Mouse (Mus musculus): Measurements from ENCODE around the gene Diras1.
A peak's percentile ranks its signal among the peaks of the same experiment; 100 is the strongest.
"Not testable (repeated sequence)": the region's sequence is repeated elsewhere in the genome, so short reads cannot be mapped to it uniquely, and the experiment has no call there.

Gene Diras1

GRCm38 (mm10) chr10:80999362-81000196, 25.9 kb downstream of the Diras1 start:
- DNase-seq (ENCODE audit: low read depth, low spot score) = peak; percentile 92

GRCm38 (mm10) chr10:80998778-80999177, 26.7 kb downstream of the Diras1 start:
- DNase-seq (ENCODE audit: low read depth, low spot score) = peak; percentile 67

- no peak for DNase-seq (ENCODE audit: low read depth, low spot score)
These were observed 27.4 kb downstream of the Diras1 start for GRCm38 (mm10) chr10:80998021-80998420.

- DNase-seq (ENCODE audit: low read depth, low spot score) = no peak
These were observed 28.1 kb downstream of the Diras1 start for GRCm38 (mm10) chr10:80997332-80997731.

GRCm38 (mm10) chr10:80996501-80996900, 29.0 kb downstream of the Diras1 start:
- no peak for DNase-seq (ENCODE audit: low read depth, low spot score)

GRCm38 (mm10) chr10:80995091-80995632, 30.3 kb downstream of the Diras1 start:
- DNase-seq (ENCODE audit: low read depth, low spot score) = peak; percentile 87

- no peak for DNase-seq (ENCODE audit: low read depth, low spot score)
These were observed 30.8 kb downstream of the Diras1 start for GRCm38 (mm10) chr10:80994621-80995020.

- DNase-seq (ENCODE audit: low read depth, low spot score) = no peak
These were observed 32.2 kb downstream of the Diras1 start for GRCm38 (mm10) chr10:80993276-80993675.

- no peak for DNase-seq (ENCODE audit: low read depth, low spot score)
These were observed 33.5 kb downstream of the Diras1 start for GRCm38 (mm10) chr10:80991945-80992344.

- DNase-seq (ENCODE audit: low read depth, low spot score) = no peak
These were observed 34.5 kb downstream of the Diras1 start for GRCm38 (mm10) chr10:80991007-80991406.

- DNase-seq (ENCODE audit: low read depth, low spot score) = no peak
These were observed 35.1 kb downstream of the Diras1 start for GRCm38 (mm10) chr10:80990406-80990805.

GRCm38 (mm10) chr10:80989854-80990253, 35.6 kb downstream of the Diras1 start:
- DNase-seq (ENCODE audit: low read depth, low spot score) = not testable (repeated sequence)

- DNase-seq (ENCODE audit: low read depth, low spot score) = no peak
These were observed 36.0 kb downstream of the Diras1 start for GRCm38 (mm10) chr10:80989446-80989845.

- peak; percentile 90 for DNase-seq (ENCODE audit: low read depth, low spot score)
These were observed 37.6 kb downstream of the Diras1 start for GRCm38 (mm10) chr10:80987709-80988441.

GRCm38 (mm10) chr10:80986754-80987153, 38.7 kb downstream of the Diras1 start:
- DNase-seq (ENCODE audit: low read depth, low spot score) = no peak

- no peak for DNase-seq (ENCODE audit: low read depth, low spot score)
These were observed 39.3 kb downstream of the Diras1 start for GRCm38 (mm10) chr10:80985970-80986701.

GRCm38 (mm10) chr10:80985241-80985969, 40.1 kb downstream of the Diras1 start:
- DNase-seq (ENCODE audit: low read depth, low spot score) = no peak

GRCm38 (mm10) chr10:80984223-80984622, 41.2 kb downstream of the Diras1 start:
- DNase-seq (ENCODE audit: low read depth, low spot score) = no peak

GRCm38 (mm10) chr10:80982381-80982780, 43.1 kb downstream of the Diras1 start:
- no peak for DNase-seq (ENCODE audit: low read depth, low spot score)

- no peak for DNase-seq (ENCODE audit: low read depth, low spot score)
These were observed 43.8 kb downstream of the Diras1 start for GRCm38 (mm10) chr10:80981564-80982112.

- no peak for DNase-seq (ENCODE audit: low read depth, low spot score)
These were observed 50.0 kb downstream of the Diras1 start for GRCm38 (mm10) chr10:80975478-80975877.
